Mouse (Mus musculus): ENCODE data around the gene Ciao2a.

Gene Ciao2a

GRCm38 (mm10) chr9:66167222-66167621, 40.8 kb downstream of the Ciao2a start:
- no peak for DNase-seq (ENCODE audit: low spot score)

- no peak for DNase-seq (ENCODE audit: low spot score)
These were observed 41.8 kb downstream of the Ciao2a start for GRCm38 (mm10) chr9:66168233-66168632.

GRCm38 (mm10) chr9:66170506-66170905, 44.1 kb downstream of the Ciao2a start:
- DNase-seq (ENCODE audit: low spot score): no peak

- no peak for DNase-seq (ENCODE audit: low spot score)
These were observed 45.0 kb downstream of the Ciao2a start for GRCm38 (mm10) chr9:66171275-66171921.

- DNase-seq (ENCODE audit: low spot score): no peak
These were observed 47.0 kb downstream of the Ciao2a start for GRCm38 (mm10) chr9:66173316-66173855.

DNA sequence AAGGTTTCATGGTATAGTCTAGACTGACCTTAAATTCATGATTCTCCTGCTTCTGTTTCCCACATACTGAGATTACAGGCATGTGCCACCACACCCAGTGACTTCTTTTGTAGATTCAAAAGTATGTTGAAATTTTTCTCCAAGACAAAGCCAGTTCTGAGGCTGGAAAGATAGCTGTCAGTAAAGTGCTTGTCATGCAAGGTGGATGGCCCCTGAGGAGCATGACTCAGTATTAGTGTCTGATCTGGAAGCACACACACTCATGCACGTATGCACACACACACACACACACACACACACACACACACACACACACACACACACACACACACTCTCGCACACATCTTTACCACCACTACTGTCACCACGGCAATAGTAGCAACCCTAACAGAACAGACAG, 48.6 kb downstream of the Ciao2a start:
- no peak for DNase-seq (ENCODE audit: low spot score)

- DNase-seq (ENCODE audit: low spot score): no peak
These were observed 51.6 kb downstream of the Ciao2a start for GRCm38 (mm10) chr9:66177975-66178374.

GRCm38 (mm10) chr9:66179795-66180194, 53.4 kb downstream of the Ciao2a start:
- no peak for DNase-seq (ENCODE audit: low spot score)

GRCm38 (mm10) chr9:66181126-66181825, 54.9 kb downstream of the Ciao2a start:
- DNase-seq (ENCODE audit: low spot score): no peak

DNA sequence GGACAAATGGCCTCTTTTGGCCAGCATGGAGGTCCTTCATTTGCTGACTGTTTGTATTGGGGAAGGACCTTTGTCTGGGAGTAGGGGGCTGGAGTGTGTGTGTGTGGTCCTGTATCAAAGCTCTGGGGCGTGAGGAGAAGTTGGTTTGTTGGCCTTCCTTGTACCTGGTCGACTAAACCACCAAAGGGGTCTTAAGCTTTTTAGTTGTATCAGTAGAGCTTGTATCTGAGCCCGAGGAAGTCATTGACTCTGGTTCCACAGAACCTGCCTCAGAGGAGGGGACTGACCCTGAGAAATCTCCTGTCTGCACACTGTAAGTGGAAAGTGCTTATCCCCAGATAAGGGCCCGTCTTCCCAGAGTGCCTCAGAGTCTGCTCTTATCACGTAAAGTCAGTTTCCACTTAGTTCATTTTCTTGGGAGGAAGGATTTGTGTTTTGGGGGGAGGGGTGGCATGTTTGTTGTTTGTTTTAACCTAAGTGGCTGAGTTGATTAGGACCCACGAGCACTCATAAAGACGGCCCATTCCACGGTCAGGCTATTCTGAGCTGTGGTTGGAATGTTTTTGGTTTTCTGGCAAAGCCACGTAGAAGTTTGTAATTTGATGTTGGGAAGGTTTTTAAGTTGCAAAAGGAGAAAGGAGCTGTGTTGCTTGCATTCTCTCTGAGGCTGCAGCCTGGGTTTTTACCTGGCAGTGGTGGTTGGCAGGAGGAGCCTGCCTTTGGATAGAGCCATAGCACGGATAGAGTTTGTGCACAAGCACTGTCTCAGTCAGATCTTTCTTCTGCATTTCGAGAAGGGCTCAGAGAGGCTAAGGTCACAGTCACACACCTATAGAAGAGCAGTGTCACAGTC, 55.6 kb downstream of the Ciao2a start:
- DNase-seq (ENCODE audit: low spot score): no peak

DNA sequence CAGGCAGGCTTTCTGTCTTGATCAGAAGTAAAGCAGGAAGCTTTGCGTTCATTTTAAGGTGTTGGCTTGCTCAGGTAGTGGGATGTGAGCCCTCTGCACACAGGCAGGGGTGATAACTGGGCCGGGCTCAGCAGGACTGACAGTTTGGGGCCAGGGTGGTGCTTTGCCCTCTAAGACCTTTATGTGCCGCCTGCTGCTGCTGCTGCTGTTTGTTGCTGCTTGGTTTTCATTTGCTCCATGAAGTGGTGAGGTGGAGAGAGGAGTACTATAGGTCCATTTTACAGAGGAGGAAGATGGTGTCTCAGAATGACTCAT, 56.2 kb downstream of the Ciao2a start:
- no peak for DNase-seq (ENCODE audit: low spot score)

- DNase-seq (ENCODE audit: low spot score): no peak
These were observed 56.6 kb downstream of the Ciao2a start for GRCm38 (mm10) chr9:66183023-66183422.

GRCm38 (mm10) chr9:66184572-66184971, 58.2 kb downstream of the Ciao2a start:
- DNase-seq (ENCODE audit: low spot score): no peak

DNA sequence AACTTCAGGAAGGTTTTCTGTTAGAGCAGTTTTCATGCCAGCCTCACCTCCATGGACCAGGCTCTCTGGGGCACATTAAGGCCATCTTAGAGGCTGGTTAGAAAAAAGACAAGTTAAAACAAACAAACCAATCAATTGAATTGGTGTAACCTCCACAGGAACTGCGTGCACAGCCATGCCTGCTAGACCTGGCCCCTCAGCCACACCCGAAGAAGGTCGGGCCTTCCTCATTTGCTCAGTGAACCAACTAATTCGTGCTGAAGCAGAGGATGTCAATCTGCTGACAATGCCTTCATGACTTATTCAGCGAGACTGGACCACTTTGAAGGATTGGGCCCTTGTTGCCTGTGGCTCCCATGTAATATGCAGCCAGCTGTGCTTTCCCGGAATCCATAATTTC, 60.0 kb downstream of the Ciao2a start:
- no peak for DNase-seq (ENCODE audit: low spot score)

Data from urinary bladder, postnatal 25 days (tissue).